Mouse (Mus musculus) hindbrain, postnatal 0 days (tissue): ENCODE measurements around the gene Dglucy. TPM values are rescaled to one million over a fixed set of nuclear protein-coding genes. Genes with fewer than 3 reads are reported as not detected.
A peak's percentile ranks its signal among the peaks of the same experiment; 100 is the strongest.

Source experiments
- ATAC-seq: fragments of 200-750 bp; cut with Nextera tagmentation; 2 replicates; pipeline ENCODE4 v1.8.0; 2017; ENCODE audit warnings: mild to moderate bottlenecking, moderate TSS enrichment, moderate library complexity
- DNase-seq: peaks from one replicate; pipeline ENCODE4 v3.0.0-alpha.2; 2015; ENCODE audit warnings: low spot score
- H3K27ac ChIP-seq: fragments of 300-500 bp; sonication (generic); 2 replicates; pipeline ENCODE4 v1.5.1; 2014; ENCODE audit warnings: mild to moderate bottlenecking
- H3K27me3 ChIP-seq: fragments of 300-500 bp; sonication (generic); 2 replicates; pipeline ENCODE4 v1.6.1; 2014; ENCODE audit warnings: low read length, mixed read lengths; ENCODE audit not compliant: insufficient read depth
- H3K36me3 ChIP-seq: fragments of 300-500 bp; sonication (generic); 2 replicates; pipeline ENCODE4 v1.6.1; 2014; ENCODE audit warnings: low read length, mixed read lengths; ENCODE audit not compliant: insufficient read depth
- H3K4me1 ChIP-seq: fragments of 300-500 bp; sonication (generic); 2 replicates; pipeline ENCODE4 v1.6.1; 2014; ENCODE audit warnings: antibody characterized with exemption, low read length, mixed read lengths; ENCODE audit not compliant: insufficient read depth
- H3K4me2 ChIP-seq: fragments of 300-500 bp; sonication (generic); 2 replicates; pipeline ENCODE4 v1.6.1; 2014; ENCODE audit warnings: low read depth, mild to moderate bottlenecking, low read length, moderate library complexity, mixed read lengths
- H3K4me3 ChIP-seq: fragments of 300-500 bp; sonication (generic); 2 replicates; pipeline ENCODE4 v1.5.1; 2014; ENCODE audit warnings: low read length
- H3K9ac ChIP-seq: fragments of 300-500 bp; sonication (generic); replicated peaks from 2 replicates; pipeline ENCODE4 v1.6.1; 2014; ENCODE audit warnings: mild to moderate bottlenecking, low read length, moderate library complexity, mixed read lengths
- H3K9me3 ChIP-seq: fragments of 300-500 bp; sonication (generic); 2 replicates; pipeline ENCODE4 v1.6.1; 2016; ENCODE audit warnings: low read length, mixed read lengths
- CTCF ChIP-seq: IDR thresholded peaks from 2 replicates; pipeline ENCODE4 v1.5.1; 2016; ENCODE audit warnings: antibody characterized with exemption, control low read depth, low read depth
- WGBS: fragments of 180-500 bp; shearing (Covaris S2); extraction: QIAGEN DNeasy Blood & Tissue Kit; methylation state at CpG from one replicate; pipeline ENCODE4 v1.1.7; 2014; 5-methylcytosine and 5-hydroxymethylcytosine counted together
- polyA plus RNA-seq: library from polyadenylated mRNA; unstranded; fragments of >200 nt; fragmentation: Nextera tagmentation; extraction: Ambion mirVana; gene quantifications from 2 replicates; pipeline ENCODE4 v1.2.1, GENCODE M21; 2015
- total RNA-seq: library from RNA; depleted of rRNA; stranded (reverse); fragments of >200 nt; gene quantifications from 2 replicates; pipeline ENCODE4 v1.2.3, GENCODE M21; 2014

The Dglucy gene
- total and polyA plus RNA-seq, 2 experiments from 2014 or later = 3.4 to 4.8 TPM

DNA sequence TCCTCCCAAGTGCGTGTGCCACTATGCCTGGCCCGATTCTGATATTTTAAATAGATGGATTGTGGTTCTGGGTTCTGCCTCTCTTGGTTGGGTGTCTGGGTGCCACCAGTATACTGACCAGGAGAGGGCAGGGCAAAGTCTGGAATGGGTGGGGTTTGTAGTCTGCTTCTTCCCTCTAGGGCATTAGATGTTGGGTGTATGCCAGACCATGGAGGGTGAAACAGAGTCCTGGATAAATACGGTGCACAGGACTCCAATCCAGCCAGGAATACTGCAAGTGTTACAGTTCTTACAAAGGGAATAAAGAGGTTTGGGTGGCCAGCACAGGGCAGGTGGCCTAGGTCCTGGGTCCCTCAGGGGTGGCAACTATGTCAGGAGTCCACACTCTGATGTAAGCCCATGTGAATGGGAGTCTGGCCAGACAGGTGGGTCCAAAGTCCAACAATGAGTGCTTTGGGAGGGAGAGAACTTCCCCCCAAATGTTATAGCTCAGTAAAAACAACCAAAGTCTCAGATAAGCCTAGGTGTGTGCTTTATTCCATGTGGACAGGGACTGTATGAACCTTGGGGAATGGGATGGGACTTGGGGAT is 84.1 kb downstream of the Dglucy start:
- Histone ChIP-seq H3K27me3 (no peaks in the 10 kb centered on the region), H3K4me1 (0 out of 2 replicates have a peak, but pooled peaks cover 3% of the 10 kb centered on the region), H3K9me3 (no peaks in the 10 kb centered on the region), H3K4me2 (no peak overlapping the region), H3K27ac (no peak overlapping the region), H3K4me3 (no peak overlapping the region), H3K36me3 (no peaks in the 10 kb centered on the region), H3K9ac (no peak overlapping the region)
- TF ChIP-seq CTCF = no peak
- 82% methylated on average over 3 of the region's 3 CpGs for WGBS
- ATAC-seq (no peak), DNase-seq (no peak)

DNA sequence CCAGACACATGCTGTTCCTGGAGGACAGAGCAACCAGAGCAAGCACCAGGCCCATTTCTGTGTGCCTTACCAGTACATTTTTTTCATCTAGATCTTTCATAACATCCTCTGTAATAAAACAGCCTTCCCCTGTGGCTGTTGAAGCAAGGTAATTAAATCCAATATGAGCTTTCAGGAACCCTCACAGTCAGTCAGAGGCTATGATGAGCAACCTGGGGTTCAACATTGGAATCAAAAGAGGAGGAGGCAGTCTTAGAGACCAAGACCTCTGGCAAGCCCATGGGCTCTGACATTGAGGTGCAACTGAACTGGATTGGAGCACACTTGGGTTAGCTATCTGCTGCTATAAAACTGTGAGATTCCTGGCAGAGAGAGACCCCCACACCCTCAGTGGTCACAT is 86.2 kb downstream of the Dglucy start:
- H3K9me3 ChIP-seq = no peaks in the 10 kb centered on the region
- H3K4me3 ChIP-seq = no peak overlapping the region
- no peak overlapping the region for H3K4me2 ChIP-seq
- no peaks in the 10 kb centered on the region for H3K36me3 ChIP-seq
- 0 out of 2 replicates have a peak, but pooled peaks cover 3% of the 10 kb centered on the region for H3K4me1 ChIP-seq
- DNase-seq (no peak), ATAC-seq (peak; percentile 15; the same call in 1 of the 2 replicates)
- H3K9ac ChIP-seq = no peak overlapping the region
- no peaks in the 10 kb centered on the region for H3K27me3 ChIP-seq
- H3K27ac ChIP-seq = no peak overlapping the region
- TF ChIP-seq CTCF = no peak

DNA sequence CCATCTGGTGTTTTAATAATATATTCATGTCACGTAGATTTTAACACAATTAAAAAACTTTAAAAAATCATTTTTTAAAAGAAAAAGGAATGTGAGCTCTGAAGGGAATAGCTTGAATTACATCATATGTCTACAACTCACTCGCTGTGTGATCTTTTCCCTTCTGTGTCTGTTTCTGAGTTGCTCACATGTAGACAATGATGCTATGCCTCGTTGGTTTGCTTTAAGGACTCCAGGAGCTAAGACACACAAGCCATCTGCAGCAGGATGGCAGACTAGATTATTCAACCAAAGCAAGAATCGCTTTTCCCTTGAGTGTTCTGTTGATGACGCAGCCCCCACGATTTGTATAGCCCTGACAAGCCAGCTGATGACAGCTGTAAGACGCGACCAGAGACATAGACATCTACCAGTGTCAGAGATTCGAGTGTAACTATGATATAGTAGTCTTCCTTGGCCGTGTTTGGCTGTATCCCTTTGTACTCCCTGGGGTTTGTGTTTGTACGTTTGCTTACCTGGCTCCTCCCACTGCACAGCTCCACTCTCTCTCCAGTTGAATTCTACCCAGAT is 86.7 kb downstream of the Dglucy start:
- no peak overlapping the region for H3K4me2 ChIP-seq
- H3K27me3 ChIP-seq = no peaks in the 10 kb centered on the region
- no peak overlapping the region for H3K4me3 ChIP-seq
- no peak overlapping the region for H3K9ac ChIP-seq
- DNase-seq (peak; percentile 38), ATAC-seq (peak; percentile 43)
- TF ChIP-seq CTCF = no peak
- 0 out of 2 replicates have a peak, but pooled peaks cover 3% of the 10 kb centered on the region for H3K4me1 ChIP-seq
- no peak overlapping the region for H3K27ac ChIP-seq
- H3K36me3 ChIP-seq = no peaks in the 10 kb centered on the region
- H3K9me3 ChIP-seq = no peaks in the 10 kb centered on the region
- 48% methylated on average over 11 of the region's 11 CpGs for WGBS

DNA sequence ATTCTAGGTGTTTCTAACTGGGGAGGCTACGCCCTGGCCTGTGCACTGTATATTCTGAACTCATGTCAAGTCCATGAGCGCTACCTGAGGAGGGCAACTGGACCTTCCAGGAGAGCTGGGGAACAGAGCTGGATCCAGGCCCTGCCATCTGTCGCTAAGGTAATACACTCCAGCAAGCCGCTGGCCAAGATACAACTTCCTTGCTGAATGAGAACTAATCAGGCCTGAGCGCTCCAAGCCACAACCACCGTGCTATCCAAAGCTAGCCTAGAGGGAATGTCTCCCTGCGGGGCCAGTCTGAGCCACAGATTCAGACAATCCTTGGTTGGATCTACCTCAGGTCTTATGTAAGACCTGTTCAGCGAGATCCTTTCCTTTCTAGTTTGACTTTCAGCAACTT is 88.2 kb downstream of the Dglucy start:
- ATAC-seq = no peak; the same call in 1 of the 2 replicates

DNA sequence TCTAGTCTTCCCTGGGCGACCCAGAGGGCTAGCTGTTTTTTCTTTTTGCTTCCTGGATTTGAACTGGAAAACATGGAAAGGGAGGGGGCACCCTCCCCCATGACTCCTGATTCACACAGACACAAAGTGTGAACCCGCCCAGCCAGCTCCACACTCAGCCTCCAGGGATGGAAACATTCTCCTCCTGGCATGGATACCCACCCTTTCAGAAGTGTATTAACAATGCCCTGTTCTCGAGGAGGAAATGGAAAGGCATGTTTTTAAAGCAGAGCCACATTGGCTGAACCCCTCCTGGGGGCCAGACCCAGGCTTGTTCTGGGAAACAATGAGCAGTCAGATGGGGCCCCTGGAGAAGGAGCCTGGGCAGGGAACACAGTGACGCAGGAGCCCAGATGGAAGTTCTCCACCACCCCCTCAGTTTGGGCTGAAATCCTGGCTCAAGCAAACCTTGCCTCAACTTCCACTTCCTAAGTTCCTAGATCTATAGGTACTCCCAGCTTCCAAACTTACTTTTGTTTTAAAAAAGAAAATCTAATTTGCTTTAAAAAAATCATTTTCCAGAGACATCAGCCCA is 89.3 kb downstream of the Dglucy start:
- ATAC-seq (no peak), DNase-seq (no peak)
- Histone ChIP-seq H3K36me3 (no peaks in the 10 kb centered on the region), H3K27ac (no peak overlapping the region), H3K4me2 (no peak overlapping the region), H3K27me3 (no peaks in the 10 kb centered on the region), H3K4me3 (no peak overlapping the region), H3K9me3 (no peaks in the 10 kb centered on the region), H3K4me1 (0 out of 2 replicates have a peak, but pooled peaks cover 3% of the 10 kb centered on the region), H3K9ac (no peak overlapping the region)
- no peak for TF ChIP-seq CTCF
- 50% methylated on average over 4 of the region's 4 CpGs for WGBS

More for the DNA sequence above, 88.2 kb downstream of the Dglucy start:
- Histone ChIP-seq H3K4me3 (no peak overlapping the region), H3K27ac (no peak overlapping the region), H3K9me3 (no peaks in the 10 kb centered on the region), H3K9ac (no peak overlapping the region), H3K27me3 (no peaks in the 10 kb centered on the region), H3K4me1 (0 out of 2 replicates have a peak, but pooled peaks cover 3% of the 10 kb centered on the region), H3K4me2 (no peak overlapping the region), H3K36me3 (no peaks in the 10 kb centered on the region)
- WGBS = 60% methylated on average over 8 of the region's 8 CpGs
- peak; percentile 35 for DNase-seq
- TF ChIP-seq CTCF = no peak

DNA sequence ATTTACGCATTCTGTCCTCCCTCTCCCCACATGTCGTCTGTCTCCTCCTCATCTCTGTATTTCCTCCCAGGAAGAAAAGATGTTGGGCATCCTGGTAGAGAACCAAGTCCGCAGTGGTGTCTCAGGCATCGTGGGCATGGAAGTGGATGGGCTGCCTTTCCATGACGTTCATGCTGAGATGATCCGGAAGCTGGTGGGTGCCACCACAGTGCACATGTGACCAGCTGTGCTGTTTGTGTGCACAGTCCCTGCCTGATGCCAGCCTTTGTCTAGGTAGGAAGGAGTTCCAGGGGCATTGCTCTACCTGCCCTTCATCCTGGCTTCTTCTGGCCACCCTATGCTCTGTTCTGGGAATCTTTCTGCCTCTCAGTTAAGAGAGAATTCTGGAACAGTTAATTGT is 92.4 kb downstream of the Dglucy start:
- H3K4me3 ChIP-seq = no peak overlapping the region
- 96% methylated on average over 6 of the region's 6 CpGs for WGBS
- DNase-seq = no peak
- H3K9ac ChIP-seq = no peak overlapping the region
- H3K27me3 ChIP-seq = no peaks in the 10 kb centered on the region
- no peak overlapping the region for H3K4me2 ChIP-seq
- no peaks in the 10 kb centered on the region for H3K36me3 ChIP-seq
- 0 out of 2 replicates have a peak, but pooled peaks cover 3% of the 10 kb centered on the region for H3K4me1 ChIP-seq
- ATAC-seq = no peak
- no peak for TF ChIP-seq CTCF
- H3K27ac ChIP-seq = no peak overlapping the region
- H3K9me3 ChIP-seq = no peaks in the 10 kb centered on the region

DNA sequence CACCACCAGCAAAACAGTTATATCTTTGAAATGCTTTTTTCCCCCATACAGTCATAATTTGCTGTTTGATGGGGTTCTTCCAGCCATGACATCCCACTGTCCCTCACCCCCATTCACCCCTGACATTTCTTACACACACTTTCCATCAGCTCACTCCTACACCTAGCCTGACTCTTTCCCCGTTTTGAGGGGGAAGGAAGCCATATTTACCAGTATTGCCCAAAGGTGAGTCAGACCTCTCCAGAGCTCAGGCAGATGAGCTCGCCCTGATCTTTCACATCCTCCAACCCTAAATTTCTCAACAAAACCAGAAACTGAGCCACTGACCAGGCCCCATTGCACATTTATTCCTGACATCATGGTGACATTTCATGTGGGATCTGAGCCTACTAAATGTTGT is 93.0 kb downstream of the Dglucy start:
- WGBS = 85% methylated on average over 2 of the region's 2 CpGs

More for the DNA sequence above, 93.0 kb downstream of the Dglucy start:
- ATAC-seq (no peak), DNase-seq (no peak)
- no peak overlapping the region for H3K4me3 ChIP-seq
- 0 out of 2 replicates have a peak, but pooled peaks cover 3% of the 10 kb centered on the region for H3K4me1 ChIP-seq
- H3K36me3 ChIP-seq = no peaks in the 10 kb centered on the region
- no peak for TF ChIP-seq CTCF
- H3K9ac ChIP-seq = no peak overlapping the region
- H3K27me3 ChIP-seq = no peaks in the 10 kb centered on the region
- no peaks in the 10 kb centered on the region for H3K9me3 ChIP-seq
- H3K27ac ChIP-seq = no peak overlapping the region
- H3K4me2 ChIP-seq = no peak overlapping the region
